Mouse (Mus musculus): ENCODE measurements at regions not wholly inside any gene's neighbourhood (a gene's known extent, or its start where the extent isn't known, plus 50 kb on each side); places are given as distances from the start of the nearest gene placed in this dataset.

- DNase-seq (ENCODE audit: low read depth, low spot score) = no peak
These were observed 119.3 kb downstream of the Ttc8 start for GRCm38 (mm10) chr12:99039497-99040322.

- peak; percentile 54 for DNase-seq (ENCODE audit: low read depth, low spot score)
These were observed 121.2 kb downstream of the Ttc8 start for GRCm38 (mm10) chr12:99041606-99042005.

GRCm38 (mm10) chr12:99042918-99043862 lies 122.8 kb downstream of the Ttc8 start:
- DNase-seq (ENCODE audit: low read depth, low spot score) = no peak

- no peak for DNase-seq (ENCODE audit: low read depth, low spot score)
These were observed 124.1 kb downstream of the Ttc8 start for GRCm38 (mm10) chr12:99044477-99044876.

- DNase-seq (ENCODE audit: low read depth, low spot score) = no peak
These were observed 130.1 kb downstream of the Ttc8 start for GRCm38 (mm10) chr12:99050426-99050825.

- DNase-seq (ENCODE audit: low read depth, low spot score) = no peak
These were observed 132.2 kb downstream of the Ttc8 start for GRCm38 (mm10) chr12:99052599-99052998.

GRCm38 (mm10) chr12:99057521-99057920 lies 137.1 kb downstream of the Ttc8 start:
- DNase-seq (ENCODE audit: low read depth, low spot score) = no peak

- DNase-seq (ENCODE audit: low read depth, low spot score) = no peak
These were observed 138.5 kb downstream of the Ttc8 start for GRCm38 (mm10) chr12:99058916-99059315.

GRCm38 (mm10) chr12:99059491-99059890 lies 139.1 kb downstream of the Ttc8 start:
- no peak for DNase-seq (ENCODE audit: low read depth, low spot score)

- no peak for DNase-seq (ENCODE audit: low read depth, low spot score)
These were observed 140.3 kb downstream of the Ttc8 start for GRCm38 (mm10) chr12:99060702-99061101.

GRCm38 (mm10) chr12:99063441-99063840 lies 143.1 kb downstream of the Ttc8 start:
- no peak for DNase-seq (ENCODE audit: low read depth, low spot score)

GRCm38 (mm10) chr12:99063885-99064284 lies 143.5 kb downstream of the Ttc8 start:
- no peak for DNase-seq (ENCODE audit: low read depth, low spot score)

GRCm38 (mm10) chr12:99067962-99068361 lies 147.6 kb downstream of the Ttc8 start:
- DNase-seq (ENCODE audit: low read depth, low spot score) = no peak

GRCm38 (mm10) chr12:99073766-99074165 lies 153.4 kb downstream of the Ttc8 start:
- DNase-seq (ENCODE audit: low read depth, low spot score) = no peak

GRCm38 (mm10) chr12:99077366-99077765 lies 157.0 kb downstream of the Ttc8 start:
- DNase-seq (ENCODE audit: low read depth, low spot score) = no peak

- DNase-seq (ENCODE audit: low read depth, low spot score) = no peak
These were observed 159.5 kb downstream of the Ttc8 start for GRCm38 (mm10) chr12:99079873-99080272.

GRCm38 (mm10) chr12:99083616-99084015 lies 163.2 kb downstream of the Ttc8 start:
- no peak for DNase-seq (ENCODE audit: low read depth, low spot score)

- peak; percentile 84 for DNase-seq (ENCODE audit: low read depth, low spot score)
These were observed 163.8 kb downstream of the Ttc8 start for GRCm38 (mm10) chr12:99084144-99084543.

- no peak for DNase-seq (ENCODE audit: low read depth, low spot score)
These were observed 166.9 kb downstream of the Ttc8 start for GRCm38 (mm10) chr12:99087286-99087685.

GRCm38 (mm10) chr12:99091770-99092169 lies 171.4 kb downstream of the Ttc8 start:
- DNase-seq (ENCODE audit: low read depth, low spot score) = no peak

GRCm38 (mm10) chr12:99093151-99093550 lies 172.8 kb downstream of the Ttc8 start:
- no peak for DNase-seq (ENCODE audit: low read depth, low spot score)

GRCm38 (mm10) chr12:99093989-99094388 lies 173.6 kb downstream of the Ttc8 start:
- DNase-seq (ENCODE audit: low read depth, low spot score) = no peak

All from forelimb bud, embryonic 11.5 days (tissue).